Mouse (Mus musculus): ENCODE data around the gene Hdgfl3.

DNA sequence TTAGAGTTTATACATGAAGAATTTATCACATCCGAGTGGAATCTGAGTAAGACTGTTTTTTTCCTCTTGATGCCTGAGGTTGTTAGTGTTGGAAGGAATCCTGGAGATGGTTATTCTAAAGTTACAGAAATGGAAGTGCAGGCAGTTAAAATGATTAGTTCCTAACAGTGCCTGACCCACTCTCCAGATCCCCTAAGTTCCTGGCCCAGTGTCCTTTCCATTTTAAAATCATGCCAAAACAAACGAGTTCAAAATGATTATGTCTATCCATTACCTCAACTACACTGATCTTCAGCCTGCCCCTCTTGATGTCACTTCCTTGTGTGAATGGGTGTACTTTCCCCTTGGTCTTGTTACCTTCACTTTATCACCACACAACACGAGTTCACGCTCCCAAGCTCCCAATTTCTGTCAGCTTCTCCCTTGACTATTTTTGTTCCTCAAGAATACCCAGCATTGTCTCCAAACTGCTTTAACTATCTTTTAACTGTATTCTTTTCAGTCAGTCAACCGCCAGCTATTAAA, 1.7 kb downstream of the Hdgfl3 start:
- TF ChIP-seq CTCF (conservative IDR thresholded peaks at IDR 0.05; ENCODE audit: low read length) (no peak), POU5F1 (IDR thresholded peaks at IDR 0.05; ENCODE audit: borderline replicate concordance, low read length) (no peak), NANOG (IDR thresholded peaks at IDR 0.05; ENCODE audit: borderline replicate concordance, low read length) (no peak)
